Mouse (Mus musculus) midbrain, embryonic 16.5 days (tissue): ENCODE data around the gene Hbs1l. TPM values are rescaled to one million over a fixed set of nuclear protein-coding genes. Genes with fewer than 3 reads are reported as not detected.

Experiments used
- ATAC-seq: fragments of 200-750 bp; cut with Nextera tagmentation; 2 replicates; pipeline ENCODE4 v1.8.0; 2017; ENCODE audit warnings: moderate TSS enrichment
- H3K27ac ChIP-seq: fragments of 300-500 bp; sonication (generic); 2 replicates; pipeline ENCODE4 v1.5.1; 2014; ENCODE audit warnings: mild to moderate bottlenecking, low read length, mixed read lengths
- H3K27me3 ChIP-seq: fragments of 300-500 bp; sonication (generic); 2 replicates; pipeline ENCODE4 v1.6.1; 2014; ENCODE audit warnings: low read depth, low read length, mixed read lengths; ENCODE audit not compliant: control insufficient read depth, insufficient read depth
- H3K36me3 ChIP-seq: fragments of 300-500 bp; sonication (generic); 2 replicates; pipeline ENCODE4 v1.6.1; 2014; ENCODE audit warnings: mild to moderate bottlenecking, low read length, moderate library complexity, mixed read lengths; ENCODE audit not compliant: control insufficient read depth, insufficient read depth
- H3K4me1 ChIP-seq: fragments of 300-500 bp; sonication (generic); 2 replicates; pipeline ENCODE4 v1.6.1; 2014; ENCODE audit warnings: mild to moderate bottlenecking, low read length, mixed read lengths; ENCODE audit not compliant: control insufficient read depth, insufficient read depth
- H3K4me2 ChIP-seq: fragments of 300-500 bp; sonication (generic); 2 replicates; pipeline ENCODE4 v1.6.1; 2014; ENCODE audit warnings: mild to moderate bottlenecking, low read length, mixed read lengths
- H3K4me3 ChIP-seq: fragments of 300-500 bp; sonication (generic); 2 replicates; pipeline ENCODE4 v1.5.1; 2014; ENCODE audit warnings: low read depth, mild to moderate bottlenecking, low read length, moderate library complexity, mixed read lengths
- H3K9ac ChIP-seq: fragments of 300-500 bp; sonication (generic); 2 replicates; pipeline ENCODE4 v1.6.1; 2014; ENCODE audit warnings: low read depth, low read length, mixed read lengths
- H3K9me3 ChIP-seq: fragments of 300-500 bp; sonication (generic); replicated peaks from 2 replicates; pipeline ENCODE4 v1.6.1; 2014; ENCODE audit warnings: mild to moderate bottlenecking, low read length, mixed read lengths; ENCODE audit not compliant: control insufficient read depth, poor library complexity, severe bottlenecking
- WGBS: fragments of 180-500 bp; shearing (Covaris S2); extraction: QIAGEN DNeasy Blood & Tissue Kit; methylation state at CpG from one replicate; pipeline ENCODE4 v1.1.7; 2014; 5-methylcytosine and 5-hydroxymethylcytosine counted together
- polyA plus RNA-seq: library from polyadenylated mRNA; unstranded; fragments of >200 nt; fragmentation: Nextera tagmentation; extraction: Ambion mirVana; gene quantifications from 2 replicates; pipeline ENCODE4 v1.2.1, GENCODE M21; 2015

Gene Hbs1l
- polyA plus RNA-seq, 1 experiment from 2014 or later, result 89.3 TPM

- Histone ChIP-seq H3K4me1 (no peaks in the 10 kb centered on the region), H3K4me2 (no peak overlapping the region), H3K9me3 (no peaks in the 10 kb centered on the region), H3K27ac (no peak overlapping the region), H3K36me3 (no peaks in the 10 kb centered on the region), H3K4me3 (no peak overlapping the region), H3K27me3 (no peaks in the 10 kb centered on the region), H3K9ac (no peak overlapping the region)
- ATAC-seq, result no peak
- 56% methylated on average over 2 of the region's 2 CpGs for WGBS
Measured at GRCm38 (mm10) chr10:21400453-21400852, 104.7 kb downstream of the Hbs1l start.

DNA sequence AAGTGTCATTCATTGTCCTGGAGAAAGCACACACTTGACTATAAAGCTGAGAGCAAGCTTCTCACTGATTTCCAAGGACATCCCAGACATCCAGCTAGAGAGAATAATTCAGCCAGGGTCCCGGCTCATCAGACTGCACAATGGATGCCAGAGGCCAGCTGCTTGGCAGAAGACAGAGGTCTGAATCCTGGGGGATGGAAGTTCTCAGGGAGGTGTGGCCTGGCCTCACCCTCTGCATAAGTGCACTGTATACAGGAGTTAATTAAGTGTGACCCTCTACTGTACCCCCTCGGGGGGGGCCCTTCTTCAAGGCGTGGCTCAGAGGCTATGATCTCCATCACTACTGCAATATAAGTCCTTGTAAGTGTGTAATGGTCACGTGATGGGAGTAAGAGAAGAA lies 105.5 kb downstream of the Hbs1l start:
- WGBS, result 58% methylated on average over 4 of the region's 4 CpGs
- no peak overlapping the region for H3K9ac ChIP-seq
- no peaks in the 10 kb centered on the region for H3K9me3 ChIP-seq
- no peak overlapping the region for H3K27ac ChIP-seq
- no peaks in the 10 kb centered on the region for H3K4me1 ChIP-seq
- no peaks in the 10 kb centered on the region for H3K27me3 ChIP-seq
- ATAC-seq, result no peak
- H3K4me3 ChIP-seq, result no peak overlapping the region
- no peaks in the 10 kb centered on the region for H3K36me3 ChIP-seq
- H3K4me2 ChIP-seq, result no peak overlapping the region

DNA sequence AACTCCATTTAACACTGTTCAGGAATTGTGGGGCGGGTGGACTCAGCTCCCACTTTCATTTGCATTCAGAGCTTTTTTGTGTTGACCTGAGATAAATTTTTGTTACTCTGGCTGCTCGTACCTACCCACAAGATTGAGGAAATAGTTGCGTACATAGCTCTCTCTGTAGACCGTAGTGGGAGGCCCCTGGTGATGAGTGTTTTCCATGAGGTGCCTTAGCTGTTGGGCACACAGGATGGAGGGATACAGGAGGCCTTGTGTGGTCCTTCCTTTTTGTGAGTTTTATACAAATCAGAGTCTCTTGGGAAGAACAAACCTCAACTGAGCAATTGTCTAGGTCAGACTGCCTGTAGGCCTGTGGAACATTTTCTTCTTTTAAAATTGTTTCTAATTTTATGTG lies 109.0 kb downstream of the Hbs1l start:
- H3K4me1 ChIP-seq, result no peaks in the 10 kb centered on the region
- H3K9ac ChIP-seq, result no peak overlapping the region
- WGBS, result 96% methylated on average over 4 of the region's 4 CpGs
- no peaks in the 10 kb centered on the region for H3K9me3 ChIP-seq
- H3K4me2 ChIP-seq, result no peak overlapping the region
- H3K4me3 ChIP-seq, result no peak overlapping the region
- ATAC-seq, result no peak
- no peaks in the 10 kb centered on the region for H3K36me3 ChIP-seq
- no peak overlapping the region for H3K27ac ChIP-seq
- H3K27me3 ChIP-seq, result no peaks in the 10 kb centered on the region

DNA sequence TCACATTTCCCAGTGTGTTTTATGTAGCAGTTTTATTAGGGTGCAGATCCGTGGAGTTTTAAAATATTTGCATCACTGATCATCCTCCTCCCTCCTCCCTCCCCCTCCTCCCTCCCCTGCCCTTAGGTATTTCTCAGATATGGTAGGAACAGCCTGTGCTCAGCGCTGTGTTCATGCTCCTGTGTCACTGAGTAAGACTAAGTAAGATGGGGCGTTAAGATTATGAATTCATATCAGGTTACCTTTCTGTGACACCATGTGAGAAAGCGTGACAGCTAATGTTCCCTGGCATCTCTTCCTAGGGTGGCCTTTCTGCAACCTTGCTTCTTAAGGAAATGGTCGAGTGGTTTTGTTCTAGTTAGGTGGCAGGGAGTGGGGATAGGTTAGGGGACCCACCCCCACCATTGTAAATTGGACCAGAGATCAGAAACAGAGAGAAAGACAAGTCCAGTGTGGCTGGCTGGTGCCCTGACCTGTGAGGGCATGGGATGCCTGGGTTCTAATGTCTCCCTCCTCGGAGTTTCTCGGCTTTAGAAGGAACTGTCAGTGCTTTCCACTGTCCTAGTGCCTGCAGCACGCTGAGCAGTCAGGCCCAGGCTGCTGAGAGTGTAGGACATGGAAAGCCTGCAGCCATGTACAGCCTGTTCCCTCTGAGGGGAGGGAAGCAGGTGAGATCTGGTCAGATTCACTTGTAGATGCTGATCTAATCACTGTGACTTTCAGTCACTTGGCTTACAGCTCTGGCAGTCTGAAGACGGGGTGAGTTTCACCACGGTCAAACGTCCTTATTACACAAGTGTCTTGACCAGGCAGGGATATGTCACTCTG lies 110.1 kb downstream of the Hbs1l start:
- no peak for ATAC-seq
- H3K27me3 ChIP-seq, result no peaks in the 10 kb centered on the region
- no peak overlapping the region for H3K4me2 ChIP-seq
- no peak overlapping the region for H3K4me3 ChIP-seq
- H3K27ac ChIP-seq, result no peak overlapping the region
- H3K9ac ChIP-seq, result no peak overlapping the region
- H3K9me3 ChIP-seq, result no peaks in the 10 kb centered on the region
- WGBS, result 83% methylated on average over 11 of the region's 11 CpGs
- H3K4me1 ChIP-seq, result no peaks in the 10 kb centered on the region
- H3K36me3 ChIP-seq, result no peaks in the 10 kb centered on the region

DNA sequence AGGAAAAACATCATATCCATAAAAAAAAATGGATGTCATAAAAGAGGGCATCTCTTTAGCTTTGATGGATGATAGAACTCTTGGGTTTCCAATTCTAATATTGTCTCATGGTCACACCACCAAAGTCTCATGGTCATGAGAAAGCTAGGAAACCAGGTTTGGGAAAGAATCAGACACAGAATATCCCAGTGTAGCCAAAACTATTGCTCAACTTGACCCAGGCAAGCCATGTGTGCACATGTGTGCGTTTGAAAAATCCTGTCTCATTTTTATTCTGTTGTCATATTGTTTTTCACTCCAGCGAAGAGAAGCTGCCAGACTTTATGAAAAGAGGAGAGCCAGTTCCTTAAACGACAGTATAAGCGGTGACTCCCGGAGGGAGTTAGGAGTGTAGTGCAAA lies 114.9 kb downstream of the Hbs1l start:
- H3K4me2 ChIP-seq, result no peak overlapping the region
- 74% methylated on average over 5 of the region's 5 CpGs for WGBS
- H3K4me3 ChIP-seq, result no peak overlapping the region
- no peaks in the 10 kb centered on the region for H3K9me3 ChIP-seq
- H3K27me3 ChIP-seq, result no peaks in the 10 kb centered on the region
- ATAC-seq, result no peak
- H3K27ac ChIP-seq, result no peak overlapping the region
- H3K9ac ChIP-seq, result no peak overlapping the region
- no peaks in the 10 kb centered on the region for H3K4me1 ChIP-seq
- H3K36me3 ChIP-seq, result no peaks in the 10 kb centered on the region

GRCm38 (mm10) chr10:21411621-21412205 lies 115.9 kb downstream of the Hbs1l start:
- no peak for ATAC-seq
- 72% methylated on average over 6 of the region's 6 CpGs for WGBS
- no peaks in the 10 kb centered on the region for H3K27me3 ChIP-seq

GRCm38 (mm10) chr10:21415031-21415430 lies 119.3 kb downstream of the Hbs1l start:
- 84% methylated on average over 4 of the region's 4 CpGs for WGBS
- H3K9me3 ChIP-seq, result no peaks in the 10 kb centered on the region
- ATAC-seq, result no peak
- H3K9ac ChIP-seq, result no peak overlapping the region
- H3K4me2 ChIP-seq, result no peak overlapping the region
- H3K4me3 ChIP-seq, result no peak overlapping the region
- H3K4me1 ChIP-seq, result no peaks in the 10 kb centered on the region
- no peak overlapping the region for H3K27ac ChIP-seq
- no peaks in the 10 kb centered on the region for H3K36me3 ChIP-seq
- H3K27me3 ChIP-seq, result no peaks in the 10 kb centered on the region

More at GRCm38 (mm10) chr10:21411621-21412205, 115.9 kb downstream of the Hbs1l start:
- H3K9me3 ChIP-seq, result no peaks in the 10 kb centered on the region
- H3K4me3 ChIP-seq, result no peak overlapping the region
- H3K4me1 ChIP-seq, result no peaks in the 10 kb centered on the region
- no peak overlapping the region for H3K9ac ChIP-seq
- no peak overlapping the region for H3K27ac ChIP-seq
- H3K36me3 ChIP-seq, result no peaks in the 10 kb centered on the region
- H3K4me2 ChIP-seq, result no peak overlapping the region

DNA sequence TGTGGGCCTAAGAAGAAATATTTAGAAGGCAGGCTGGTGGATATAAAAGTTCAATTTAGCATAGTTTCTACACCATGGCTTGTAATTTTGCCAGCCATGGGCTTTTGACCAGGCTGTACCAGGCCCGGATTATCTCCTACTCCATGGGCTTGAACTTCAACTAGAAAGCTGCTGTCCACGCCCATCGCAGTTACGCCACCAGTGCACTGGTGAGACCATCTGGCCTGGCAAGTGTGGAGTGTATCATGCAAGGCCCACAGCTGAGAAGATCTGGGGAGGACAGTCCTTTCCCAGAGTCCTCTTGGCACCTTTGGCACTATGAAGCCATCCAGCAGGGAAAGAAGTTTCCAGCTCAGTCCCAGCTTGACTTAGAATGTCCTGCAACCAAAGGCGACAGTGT lies 120.4 kb downstream of the Hbs1l start:
- no peaks in the 10 kb centered on the region for H3K36me3 ChIP-seq
- WGBS, result 94% methylated on average over 5 of the region's 5 CpGs
- no peak overlapping the region for H3K4me3 ChIP-seq
- ATAC-seq, result no peak
- H3K9me3 ChIP-seq, result no peaks in the 10 kb centered on the region
- H3K4me1 ChIP-seq, result no peaks in the 10 kb centered on the region
- H3K4me2 ChIP-seq, result no peak overlapping the region
- no peak overlapping the region for H3K27ac ChIP-seq
- no peak overlapping the region for H3K9ac ChIP-seq
- H3K27me3 ChIP-seq, result no peaks in the 10 kb centered on the region
